Mouse (Mus musculus) embryonic stem cell, embryonic (primary cell): ENCODE data around the gene D630039A03Rik.

Experiments used
- CTCF ChIA-PET, 4 experiments: fragments of 300-600 bp in 2 of 4; fragments of 350-600 bp in 2 of 4; sonication (Branson Sonifier 250); formaldehyde crosslinking; loops; one replicate each; lab custom pipeline; 2022; ENCODE audit warnings: inconsistent platforms in 2 of 4; lab: Charles Lee
- POLR2A ChIA-PET, 4 experiments: fragments of 300-600 bp in 2 of 4; fragments of 350-600 bp in 2 of 4; sonication (Branson Sonifier 250); formaldehyde crosslinking; loops; one replicate each; lab custom pipeline; 2022; ENCODE audit warnings: antibody characterized with exemption in 4 of 4, inconsistent platforms in 1 of 4; lab: Charles Lee

D630039A03Rik gene

DNA sequence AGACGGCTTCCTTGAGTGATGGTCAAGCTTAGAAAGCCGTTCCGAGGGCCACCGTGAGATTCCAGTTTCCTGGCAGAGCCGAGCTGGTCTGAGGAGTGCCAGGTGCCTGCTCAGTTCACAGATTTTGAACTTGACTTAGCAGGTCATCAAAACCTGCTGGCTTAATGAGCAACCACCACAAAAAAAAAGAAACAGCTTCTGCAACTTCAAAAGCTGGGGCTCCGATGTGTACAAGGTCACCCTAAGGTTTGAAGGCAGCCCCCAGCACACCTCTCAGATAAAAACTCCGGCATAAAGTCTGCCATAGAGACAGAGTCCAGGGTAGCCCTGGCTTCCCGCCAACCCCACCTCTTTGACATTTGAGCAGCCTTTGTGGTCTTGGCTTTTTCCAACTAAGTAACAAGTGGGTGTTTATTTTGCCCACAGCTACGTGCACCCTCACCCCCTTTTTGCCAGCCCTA is at the start of gene D630039A03Rik:
Gene D630039A03Rik, minus strand, starts transcription at position 97 of the 461 bp plus-strand sequence.
- CTCF ChIA-PET = interaction anchor here in 1 of 4 experiments (0.7 to 1.8 kb wide), 3 partner anchors 9 to 464 kb away, joined by 3 to 4 read pairs (median 3); no protein-coding TSS in a partner anchor
- POLR2A ChIA-PET = interaction anchor here in 3 of 4 experiments (0.6 to 8.9 kb wide), 14 partner anchors 9 to 337 kb away, joined by 3 to 130 read pairs (median 4); partner anchors contain the start of gene Txn1 (in 3 of the 3)

DNA sequence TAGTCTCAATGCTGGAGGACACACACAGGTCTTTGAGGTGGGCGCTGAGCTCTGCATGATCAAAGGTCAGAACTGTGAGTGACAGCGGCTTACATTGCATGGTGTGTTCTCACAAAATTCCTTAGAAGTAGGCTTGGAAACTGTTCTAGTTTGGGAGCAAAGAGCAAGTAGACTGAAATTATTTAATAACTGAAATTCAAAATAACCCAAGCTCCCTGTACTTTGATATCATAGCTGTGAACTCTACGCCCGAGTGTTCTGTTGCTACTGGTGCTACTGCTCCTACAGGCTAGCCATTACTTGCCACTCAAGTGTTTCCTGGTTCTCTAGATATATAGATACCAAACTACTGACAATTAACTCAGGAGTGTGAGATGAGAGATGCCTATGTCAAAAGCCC is 49.4 kb upstream of the D630039A03Rik start:
- POLR2A ChIA-PET = interaction anchor here in 3 of 4 experiments (0.6 to 1.4 kb wide), 4 partner anchors 9 to 11 kb away, joined by 4 to 14 read pairs (median 9); partner anchors contain the start of gene Txn1 (in 3 of the 3)
- CTCF ChIA-PET = interaction anchor here in 2 of 4 experiments (0.6 to 1.2 kb wide), 2 partner anchors 9 to 103 kb away, joined by 3 read pairs; partner anchors contain the start of gene Txn1 (in 1 of the 2)

DNA sequence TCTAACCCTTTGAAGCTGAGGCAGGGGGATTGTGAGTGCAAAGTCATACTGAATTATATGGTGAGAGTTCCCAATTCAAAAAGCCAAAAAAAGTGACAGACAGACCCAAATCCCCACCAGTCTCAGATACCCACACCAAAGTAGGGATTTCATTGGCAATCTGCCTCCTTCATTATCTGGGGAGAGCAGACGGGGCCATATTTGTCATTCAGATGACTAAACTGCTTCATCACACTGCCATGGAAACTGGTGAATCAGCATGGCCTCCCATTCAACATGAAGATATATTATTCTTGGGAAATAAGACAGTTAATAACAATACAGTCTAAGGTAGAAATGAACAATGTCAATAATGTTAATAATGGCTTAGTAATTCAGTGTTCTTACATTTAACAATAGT is 48.0 kb upstream of the D630039A03Rik start:
- POLR2A ChIA-PET = interaction anchor here in 2 of 4 experiments (0.6 to 1.0 kb wide), 2 partner anchors 33 to 36 kb away, joined by 3 read pairs; no protein-coding TSS in a partner anchor
- CTCF ChIA-PET = no interaction called here

DNA sequence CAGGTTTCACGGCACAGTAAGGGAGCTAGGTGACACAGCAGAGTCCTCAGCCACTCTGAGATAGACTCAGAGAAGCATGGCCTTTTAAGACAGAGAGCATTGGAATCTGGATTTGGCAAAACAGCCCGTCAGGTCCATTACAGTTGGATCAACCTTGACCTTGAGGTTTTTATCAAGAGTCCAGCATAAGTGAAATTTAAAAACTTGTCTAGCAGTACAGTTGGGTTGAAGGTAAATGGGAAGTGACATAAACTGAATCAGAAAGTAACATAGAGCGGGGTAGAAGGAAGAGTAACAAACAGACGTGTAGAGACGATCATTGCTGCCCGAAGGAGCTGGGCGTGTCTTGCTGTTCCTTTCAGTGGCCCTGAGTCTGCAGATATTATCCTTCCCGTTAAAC is 43.0 kb upstream of the D630039A03Rik start:
- POLR2A ChIA-PET = interaction anchor here in 3 of 4 experiments (0.9 to 8.5 kb wide), 13 partner anchors 9 to 102 kb away, joined by 3 to 138 read pairs (median 53); partner anchors contain the start of gene D630039A03Rik (in 1 of the 3)
- CTCF ChIA-PET = interaction anchor here in 1 of 4 experiments (0.8 kb wide), 1 partner anchor 126 kb away, joined by 3 read pairs; no protein-coding TSS in a partner anchor

DNA sequence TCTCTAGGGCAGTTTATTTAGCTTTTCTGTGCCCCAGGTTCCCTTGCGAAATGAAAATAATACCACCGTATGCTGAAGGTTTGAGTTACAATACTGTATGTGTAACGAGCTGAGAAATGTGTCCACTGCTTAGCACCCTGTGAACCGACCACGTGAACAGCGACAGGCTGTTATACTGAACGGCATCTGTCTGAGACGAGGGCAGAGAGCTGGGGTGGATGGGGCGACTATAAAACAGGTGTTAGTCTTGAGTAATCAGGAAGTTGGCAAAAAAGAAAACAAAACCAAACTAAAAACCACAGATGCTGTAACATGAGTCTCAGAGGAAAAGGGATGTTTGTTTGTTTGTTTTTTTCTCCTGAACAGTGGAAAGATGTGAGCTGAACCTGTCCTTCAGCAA is 42.0 kb upstream of the D630039A03Rik start:
- CTCF ChIA-PET = interaction anchor here in 1 of 4 experiments (0.5 kb wide), 1 partner anchor 1107 kb away, joined by 4 read pairs; no protein-coding TSS in a partner anchor
- POLR2A ChIA-PET = interaction anchor here (0.6 to 8.5 kb wide), 40 partner anchors 8 to 346 kb away, joined by 3 to 138 read pairs (median 13); partner anchors contain the start of gene D630039A03Rik (in 1 of the 4)

DNA sequence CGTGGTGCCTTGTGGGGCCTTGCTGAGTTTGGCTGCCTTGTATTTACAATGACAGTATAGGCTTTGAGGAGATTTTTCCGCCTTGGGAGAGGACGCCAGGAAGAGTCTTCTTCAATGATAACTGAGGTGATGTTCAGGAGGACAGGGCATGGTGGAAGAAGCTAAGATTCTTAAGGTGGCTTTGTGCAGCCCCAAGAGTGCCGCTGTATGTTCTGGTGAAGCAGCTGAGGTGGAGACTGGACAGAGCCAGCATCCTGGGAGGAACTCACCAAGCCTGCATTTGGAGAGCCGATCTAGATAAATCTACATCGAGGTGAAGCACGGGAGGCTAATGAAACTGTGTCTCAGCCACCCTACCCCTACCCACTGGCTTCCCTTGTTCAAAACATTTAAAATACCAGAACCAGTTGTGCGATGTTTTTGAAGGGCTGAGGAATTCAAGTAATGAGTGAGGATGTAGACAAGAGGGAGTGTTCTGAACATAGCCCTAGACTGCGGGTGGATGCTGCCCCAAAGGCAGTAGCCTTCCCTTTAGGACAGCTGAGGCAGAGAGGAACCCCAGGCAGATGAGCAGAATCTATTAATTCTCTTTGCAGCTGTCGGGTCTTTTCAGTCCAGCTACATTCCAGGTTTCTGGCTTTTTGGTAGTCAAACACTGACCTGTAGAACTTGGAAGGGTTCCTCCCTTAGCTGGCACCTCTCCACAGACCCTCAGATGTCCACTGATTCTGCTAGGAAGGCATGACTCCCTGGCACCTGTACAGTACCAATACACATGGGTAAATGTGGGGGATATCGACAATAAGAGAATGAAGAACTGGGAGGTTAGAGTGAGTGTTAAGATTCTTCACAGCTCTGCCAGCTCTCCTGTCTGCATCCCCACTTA is 41.3 kb upstream of the D630039A03Rik start:
- POLR2A ChIA-PET = interaction anchor here (0.5 to 8.5 kb wide), 106 partner anchors 8 to 1012 kb away, joined by 3 to 138 read pairs (median 6); partner anchors contain the start of genes D630039A03Rik (in 2 of the 4), Ecpas (in 1 of the 4), Lpar1 (in 1 of the 4) and Palm2 (in 1 of the 4)
- CTCF ChIA-PET = interaction anchor here in 1 of 4 experiments (1.2 to 1.4 kb wide), 2 partner anchors 8 to 121 kb away, joined by 3 to 4 read pairs; no protein-coding TSS in a partner anchor

DNA sequence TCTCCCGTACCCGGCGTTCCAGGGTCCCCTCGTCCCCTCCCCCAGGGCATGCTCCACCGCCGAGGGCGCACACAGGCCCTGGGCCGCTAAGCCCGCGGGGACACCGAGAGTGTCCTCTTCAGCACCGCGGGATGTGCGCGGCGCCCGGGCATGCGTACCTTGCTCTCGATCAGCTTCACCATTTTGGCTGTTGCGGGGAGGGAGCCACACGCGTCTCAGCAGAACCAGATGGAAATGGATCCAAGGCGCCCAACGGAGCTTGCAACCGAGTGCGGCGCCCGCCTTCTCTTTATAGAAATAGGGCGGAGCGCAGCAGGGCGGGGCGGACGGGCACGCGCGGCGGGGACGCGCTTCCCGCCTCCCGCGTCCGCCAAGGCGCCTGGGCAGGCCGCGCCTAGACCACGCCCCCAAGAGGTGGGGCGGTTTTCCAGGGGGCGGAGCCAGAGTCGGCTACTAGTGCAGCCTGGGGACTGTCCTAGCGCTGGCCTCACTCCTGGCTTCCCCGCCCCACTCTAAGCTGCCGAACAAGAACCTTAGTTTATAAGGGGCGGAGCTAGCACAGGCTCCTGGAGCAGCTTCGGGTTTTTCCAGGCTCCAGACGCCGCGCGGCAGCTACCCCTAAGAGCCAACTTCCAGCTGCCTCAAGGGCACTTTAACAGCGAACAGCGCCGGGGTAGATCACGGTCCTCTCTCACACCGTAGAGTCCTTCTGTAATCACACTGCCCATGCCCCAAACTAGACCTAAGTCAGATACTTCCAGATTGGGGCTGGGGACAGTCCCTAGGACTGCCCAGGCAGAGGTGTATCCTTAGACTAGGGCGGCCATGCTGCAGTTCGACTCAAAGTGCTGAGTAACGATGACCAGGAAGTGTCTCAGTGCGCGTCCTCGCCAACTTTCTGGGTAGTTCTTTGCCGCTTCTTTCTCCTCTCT is 40.2 kb upstream of the D630039A03Rik start, which contains the start of gene Txn1:
Gene Txn1, minus strand, starts transcription at position 383 of the 932 bp plus-strand sequence.
- ChIA-PET POLR2A (interaction anchor here (0.5 to 8.5 kb wide), 216 partner anchors 9 to 1670 kb away, joined by 3 to 138 read pairs (median 4); partner anchors contain the start of genes D630039A03Rik (in 3 of the 4), Ctnnal1 (in 1 of the 4), E130308A19Rik (in 1 of the 4) and Ecpas (in 1 of the 4)), CTCF (interaction anchor here in 2 of 4 experiments (0.5 to 1.4 kb wide), 5 partner anchors 9 to 1829 kb away, joined by 3 to 4 read pairs (median 3); no protein-coding TSS in a partner anchor)

DNA sequence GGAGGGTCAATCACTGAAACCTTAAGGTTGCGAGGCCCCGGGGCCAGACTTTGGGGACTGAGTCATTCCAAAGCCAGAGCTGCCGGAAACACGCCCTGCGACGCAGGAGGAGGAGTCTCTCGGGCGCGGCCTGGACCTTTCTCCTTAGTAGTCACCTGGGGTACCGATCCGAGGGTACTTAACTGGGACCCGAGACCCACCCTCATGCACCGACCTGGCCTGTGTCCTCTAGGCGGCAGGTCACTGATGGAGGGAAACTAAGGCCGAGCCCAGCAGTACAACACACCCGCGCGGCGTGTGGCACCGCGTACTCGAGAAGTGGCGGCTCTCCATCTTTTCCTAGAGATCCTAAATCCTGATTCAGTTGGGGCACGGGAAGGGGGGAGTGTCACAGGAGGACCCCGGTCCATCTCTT is 39.5 kb upstream of the D630039A03Rik start:
- POLR2A ChIA-PET = interaction anchor here (0.8 to 8.5 kb wide), 90 partner anchors 9 to 1671 kb away, joined by 3 to 138 read pairs (median 8); partner anchors contain the start of genes D630039A03Rik (in 2 of the 4), E130308A19Rik (in 1 of the 4), Pakap (in 1 of the 4) and Ptpn3 (in 1 of the 4)
- CTCF ChIA-PET = no interaction called here

DNA sequence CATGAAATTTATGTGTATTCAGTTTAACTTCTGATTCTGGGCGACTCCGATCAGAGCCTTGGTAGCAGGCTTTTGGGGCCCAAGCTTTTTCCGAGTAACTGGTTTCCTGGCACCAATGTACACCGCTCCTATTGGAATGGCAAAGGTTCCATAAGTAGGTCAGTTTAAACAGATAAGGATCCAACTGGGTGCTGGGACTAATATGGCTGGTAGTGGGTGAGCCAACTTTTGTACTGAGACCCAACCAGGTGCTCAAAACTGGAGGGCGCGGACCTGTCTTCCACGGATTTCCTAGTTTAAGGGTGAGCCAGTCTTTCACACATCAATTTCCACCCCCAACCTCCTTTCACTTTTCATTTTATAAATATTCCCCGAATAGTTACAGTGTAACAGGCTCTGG is 38.9 kb upstream of the D630039A03Rik start:
- CTCF ChIA-PET = no interaction called here
- POLR2A ChIA-PET = interaction anchor here (0.7 to 8.5 kb wide), 34 partner anchors 8 to 280 kb away, joined by 3 to 138 read pairs (median 17); partner anchors contain the start of gene D630039A03Rik (in 1 of the 4)

DNA sequence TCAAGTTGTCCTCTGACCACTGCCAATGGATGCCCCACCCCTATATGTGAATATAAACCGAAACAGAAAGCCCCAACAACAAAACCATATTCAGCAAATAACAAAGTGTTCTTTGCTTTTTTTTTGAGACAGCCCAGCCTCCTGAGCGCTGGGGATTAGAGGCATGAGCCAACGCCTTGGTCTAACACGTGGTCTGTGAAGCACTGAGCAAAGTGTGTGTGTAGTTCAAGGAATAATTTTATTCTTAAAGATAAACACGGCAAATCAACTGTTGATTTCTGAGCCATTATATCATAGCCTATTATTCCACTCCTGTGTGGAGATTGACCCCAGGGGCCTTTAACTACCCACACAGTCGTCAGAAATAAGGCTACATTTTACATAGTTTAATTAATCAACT is 38.5 kb upstream of the D630039A03Rik start:
- ChIA-PET POLR2A (interaction anchor here (0.7 to 8.5 kb wide), 13 partner anchors 8 to 280 kb away, joined by 3 to 130 read pairs (median 14); partner anchors contain the start of gene D630039A03Rik (in 1 of the 4)), CTCF (interaction anchor here in 1 of 4 experiments (0.8 kb wide), 1 partner anchor 260 kb away, joined by 3 read pairs; no protein-coding TSS in a partner anchor)

DNA sequence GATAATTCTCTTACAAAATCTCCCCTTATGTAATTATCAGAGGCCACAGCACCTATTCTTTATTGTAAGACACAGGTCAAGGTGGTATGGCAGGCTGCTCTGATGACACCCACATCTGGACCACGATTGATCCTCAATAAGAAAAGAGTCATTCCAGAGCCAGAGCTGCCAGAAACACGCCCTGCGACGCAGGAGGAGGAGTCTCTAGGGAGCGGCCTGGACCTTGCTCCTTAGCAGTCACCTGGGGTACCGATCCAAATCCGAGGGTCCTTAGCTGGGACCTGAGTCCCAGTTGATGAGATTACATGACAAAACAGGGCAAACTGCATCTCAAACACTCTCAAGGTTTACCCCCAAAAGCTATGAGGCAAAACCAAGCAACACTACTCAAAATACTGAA is 37.7 kb upstream of the D630039A03Rik start:
- POLR2A ChIA-PET = interaction anchor here in 3 of 4 experiments (0.6 to 8.5 kb wide), 11 partner anchors 7 to 990 kb away, joined by 3 to 130 read pairs (median 6); partner anchors contain the start of gene D630039A03Rik (in 1 of the 3)

DNA sequence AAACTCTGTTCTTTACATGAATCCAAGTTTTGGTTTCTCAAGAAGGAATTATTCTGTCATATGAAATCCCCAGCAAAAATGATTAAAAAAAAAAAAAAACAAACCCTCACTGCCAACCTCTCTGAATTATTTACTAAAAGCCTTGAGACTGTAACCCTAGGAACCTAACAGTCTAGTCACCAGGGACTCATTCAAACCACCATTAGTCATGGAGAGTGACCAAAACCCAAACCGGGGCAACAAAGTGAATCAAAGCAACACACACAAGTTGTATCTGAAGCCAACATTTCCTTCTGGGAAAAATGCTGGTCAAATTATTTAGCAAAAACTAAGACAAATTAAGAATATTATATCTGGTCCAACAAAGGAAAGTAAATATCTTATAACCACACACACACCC is 36.8 kb upstream of the D630039A03Rik start:
- CTCF ChIA-PET = interaction anchor here in 1 of 4 experiments (0.6 kb wide), 1 partner anchor 14 kb away, joined by 3 read pairs; no protein-coding TSS in a partner anchor
- POLR2A ChIA-PET = interaction anchor here in 3 of 4 experiments (0.6 to 8.5 kb wide), 9 partner anchors 9 to 261 kb away, joined by 3 to 130 read pairs (median 5); partner anchors contain the start of gene D630039A03Rik (in 1 of the 3)

More for the DNA sequence above, 37.7 kb upstream of the D630039A03Rik start:
- CTCF ChIA-PET = interaction anchor here in 1 of 4 experiments (0.8 kb wide), 1 partner anchor 261 kb away, joined by 3 read pairs; no protein-coding TSS in a partner anchor

DNA sequence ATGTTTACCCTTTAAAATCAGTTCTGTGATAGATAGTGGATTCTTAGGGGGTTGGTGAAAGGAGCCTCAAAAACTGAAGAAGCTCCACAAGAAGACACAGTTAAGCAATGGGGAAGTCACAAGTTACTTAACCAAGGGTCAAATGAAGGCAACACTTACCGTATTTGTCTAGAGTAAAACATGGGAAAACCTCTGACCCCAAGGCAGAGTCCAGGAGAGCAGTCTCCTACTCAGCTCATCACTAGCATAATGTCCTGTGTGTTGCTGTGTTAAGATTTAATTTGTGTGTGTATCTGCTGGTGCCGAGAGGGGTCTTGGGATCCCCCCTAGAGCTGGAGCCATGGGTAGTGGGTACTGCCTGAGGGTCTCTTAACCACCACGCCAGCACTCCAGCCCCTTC is 36.3 kb upstream of the D630039A03Rik start:
- ChIA-PET POLR2A (interaction anchor here in 3 of 4 experiments (0.7 to 3.9 kb wide), 7 partner anchors 9 to 130 kb away, joined by 3 to 23 read pairs (median 4); no protein-coding TSS in a partner anchor), CTCF (interaction anchor here in 1 of 4 experiments (0.6 kb wide), 1 partner anchor 13 kb away, joined by 3 read pairs; no protein-coding TSS in a partner anchor)

DNA sequence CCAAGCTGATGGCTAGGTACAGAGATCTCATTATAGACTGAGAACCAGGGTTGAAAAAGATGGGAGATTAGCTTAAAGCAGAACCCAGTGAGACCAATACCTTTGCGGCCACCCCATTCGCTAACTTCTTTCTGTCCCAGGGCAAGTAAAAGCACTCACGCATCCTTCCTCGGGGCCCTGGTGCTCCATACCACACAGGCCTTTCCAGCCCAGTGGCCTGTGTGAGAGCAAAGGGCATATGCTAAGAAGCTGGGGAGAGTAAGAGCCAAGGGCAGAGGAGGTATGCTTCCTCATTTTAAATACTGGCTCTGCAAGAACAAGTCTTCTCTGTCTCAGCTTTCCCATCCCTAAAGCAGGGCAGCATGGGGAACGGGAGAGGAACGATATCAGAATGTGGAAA is 33.8 kb upstream of the D630039A03Rik start:
- CTCF ChIA-PET = interaction anchor here in 1 of 4 experiments (0.6 kb wide), 1 partner anchor 248 kb away, joined by 3 read pairs; no protein-coding TSS in a partner anchor

DNA sequence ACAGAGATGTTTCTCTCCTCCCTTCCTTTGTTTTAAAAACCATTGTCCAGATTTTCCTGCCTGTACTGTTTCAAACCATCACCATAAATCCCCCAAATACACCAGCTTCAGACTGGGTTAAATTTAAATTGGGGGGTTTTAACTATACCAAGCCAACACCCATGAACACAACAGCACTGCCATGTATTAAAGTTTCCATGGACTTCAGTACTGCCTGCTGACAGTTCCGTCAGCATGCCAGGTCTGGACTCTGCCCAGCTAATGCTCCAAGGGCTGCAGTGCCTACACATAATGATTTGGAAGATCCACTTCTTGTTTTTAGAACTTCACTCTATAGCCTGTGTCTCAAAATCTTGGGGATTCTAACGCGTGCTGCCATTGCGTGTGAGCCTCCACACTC is 31.4 kb upstream of the D630039A03Rik start:
- CTCF ChIA-PET = interaction anchor here in 2 of 4 experiments (1.0 to 1.2 kb wide), 2 partner anchors 14 to 306 kb away, joined by 3 read pairs; no protein-coding TSS in a partner anchor
- POLR2A ChIA-PET = interaction anchor here in 3 of 4 experiments (1.1 to 4.0 kb wide), 12 partner anchors 8 to 47 kb away, joined by 3 to 97 read pairs (median 10); partner anchors contain the start of gene Txn1 (in 3 of the 3)

More for the DNA sequence above, 33.8 kb upstream of the D630039A03Rik start:
- POLR2A ChIA-PET = interaction anchor here in 2 of 4 experiments (0.7 to 3.9 kb wide), 8 partner anchors 8 to 33 kb away, joined by 3 to 23 read pairs (median 4); no protein-coding TSS in a partner anchor
